Mouse (Mus musculus) kidney, embryonic 16.5 days (tissue): ENCODE measurements around the gene Tomm7. TPM values are rescaled to one million over a fixed set of nuclear protein-coding genes. Genes with fewer than 3 reads are reported as not detected.
"Not testable (repeated sequence)": the region's sequence is repeated elsewhere in the genome, so short reads cannot be mapped to it uniquely, and the experiment has no call there.

Experiments used
- ATAC-seq: fragments of 200-750 bp; cut with Nextera tagmentation; 2 replicates; pipeline ENCODE4 v1.8.0; 2017; ENCODE audit warnings: moderate TSS enrichment; ENCODE audit not compliant: low FRiP score, low TSS enrichment
- H3K27ac ChIP-seq: fragments of 300-500 bp; sonication (generic); 2 replicates; pipeline ENCODE4 v1.5.1; 2014; ENCODE audit warnings: low read length
- H3K27me3 ChIP-seq: fragments of 300-500 bp; sonication (generic); 2 replicates; pipeline ENCODE4 v1.6.1; 2014; ENCODE audit warnings: low read length, control low read depth, mixed read lengths; ENCODE audit not compliant: insufficient read depth
- H3K36me3 ChIP-seq: fragments of 300-500 bp; sonication (generic); 2 replicates; pipeline ENCODE4 v1.6.1; 2014; ENCODE audit warnings: low read length, control low read depth, mixed read lengths; ENCODE audit not compliant: insufficient read depth
- H3K4me1 ChIP-seq: fragments of 300-500 bp; sonication (generic); 2 replicates; pipeline ENCODE4 v1.6.1; 2014; ENCODE audit warnings: low read length, control low read depth, mixed read lengths; ENCODE audit not compliant: insufficient read depth
- H3K4me2 ChIP-seq: fragments of 300-500 bp; sonication (generic); replicated peaks from 2 replicates; pipeline ENCODE4 v1.6.1; 2014; ENCODE audit warnings: low read depth, low read length
- H3K4me3 ChIP-seq: fragments of 300-500 bp; sonication (generic); 2 replicates; pipeline ENCODE4 v1.5.1; 2014; ENCODE audit warnings: mild to moderate bottlenecking, low read length
- H3K9ac ChIP-seq: fragments of 300-500 bp; sonication (generic); replicated peaks from 2 replicates; pipeline ENCODE4 v1.6.1; 2014; ENCODE audit warnings: low read length
- H3K9me3 ChIP-seq: fragments of 300-500 bp; sonication (generic); 2 replicates; pipeline ENCODE4 v1.6.1; 2016; ENCODE audit warnings: low read length, control low read depth
- WGBS: fragments of 180-500 bp; shearing (Covaris S2); extraction: QIAGEN DNeasy Blood & Tissue Kit; methylation state at CpG from one replicate; pipeline ENCODE4 v1.1.7; 2014; 5-methylcytosine and 5-hydroxymethylcytosine counted together
- polyA plus RNA-seq: library from polyadenylated mRNA; unstranded; fragments of >200 nt; fragmentation: Nextera tagmentation; extraction: Ambion mirVana; gene quantifications from 2 replicates; pipeline ENCODE4 v1.2.1, GENCODE M21; 2015

Tomm7 gene
- 99.1 and 99.6 TPM in 2 replicates for polyA plus RNA-seq

- Histone ChIP-seq H3K27me3 (no peaks in the 10 kb centered on the region), H3K9me3 (no peaks in the 10 kb centered on the region), H3K4me3 (peak within 1 kb of the TSS; percentile 59), H3K27ac (peak within 1 kb of the TSS; percentile 89), H3K4me2 (peak within 1 kb of the TSS; percentile 81), H3K4me1 (peaks cover 16% of the 10 kb centered on the region), H3K36me3 (peaks cover 7% of the 10 kb centered on the region), H3K9ac (peak within 1 kb of the TSS; percentile 72)
- peak; percentile 94 for ATAC-seq
- WGBS: under 1% methylated on average over 44 of the region's 44 CpGs
Observed at GRCm38 (mm10) chr5:23843674-23844530, at the start of gene Tomm7. TSS of gene Tomm7 (minus strand) at chr5:23844161.

- ATAC-seq: no peak
- WGBS: 68% methylated on average over 5 of the region's 5 CpGs
Observed at GRCm38 (mm10) chr5:23893156-23893863, 49.3 kb upstream of the Tomm7 start.

GRCm38 (mm10) chr5:23890734-23891133 is 46.8 kb upstream of the Tomm7 start:
- Histone ChIP-seq H3K27me3 (no peaks in the 10 kb centered on the region), H3K4me2 (no peak overlapping the region), H3K4me3 (no peak overlapping the region), H3K27ac (no peak overlapping the region), H3K9me3 (no peaks in the 10 kb centered on the region), H3K4me1 (no peaks in the 10 kb centered on the region), H3K9ac (no peak overlapping the region), H3K36me3 (no peaks in the 10 kb centered on the region)
- 36% methylated on average over 10 of the region's 10 CpGs for WGBS
- ATAC-seq: no peak

More at GRCm38 (mm10) chr5:23893156-23893863, 49.3 kb upstream of the Tomm7 start:
- H3K9ac ChIP-seq: no peak overlapping the region
- H3K4me2 ChIP-seq: no peak overlapping the region
- no peaks in the 10 kb centered on the region for H3K27me3 ChIP-seq
- H3K9me3 ChIP-seq: no peaks in the 10 kb centered on the region
- H3K27ac ChIP-seq: no peak overlapping the region
- no peaks in the 10 kb centered on the region for H3K36me3 ChIP-seq
- H3K4me1 ChIP-seq: no peaks in the 10 kb centered on the region
- no peak overlapping the region for H3K4me3 ChIP-seq

GRCm38 (mm10) chr5:23889461-23889860 is 45.5 kb upstream of the Tomm7 start:
- Histone ChIP-seq H3K36me3 (no peaks in the 10 kb centered on the region), H3K4me3 (no peak overlapping the region), H3K9me3 (no peaks in the 10 kb centered on the region), H3K4me2 (no peak overlapping the region), H3K4me1 (no peaks in the 10 kb centered on the region), H3K9ac (no peak overlapping the region), H3K27me3 (no peaks in the 10 kb centered on the region), H3K27ac (no peak overlapping the region)
- ATAC-seq: no peak
- 66% methylated on average over 4 of the region's 4 CpGs for WGBS

GRCm38 (mm10) chr5:23887111-23887510 is 43.1 kb upstream of the Tomm7 start:
- Histone ChIP-seq H3K4me3 (no peak overlapping the region), H3K4me2 (no peak overlapping the region), H3K27ac (no peak overlapping the region), H3K36me3 (no peaks in the 10 kb centered on the region), H3K4me1 (no peaks in the 10 kb centered on the region), H3K9me3 (no peaks in the 10 kb centered on the region), H3K27me3 (no peaks in the 10 kb centered on the region), H3K9ac (no peak overlapping the region)
- 79% methylated on average over 3 of the region's 3 CpGs for WGBS
- no peak for ATAC-seq

GRCm38 (mm10) chr5:23874457-23874856 is 30.5 kb upstream of the Tomm7 start:
- 54% methylated on average over 5 of the region's 5 CpGs for WGBS
- Histone ChIP-seq H3K4me1 (no peaks in the 10 kb centered on the region), H3K27ac (no peak overlapping the region), H3K4me3 (no peak overlapping the region), H3K9ac (no peak overlapping the region), H3K36me3 (no peaks in the 10 kb centered on the region), H3K9me3 (no peaks in the 10 kb centered on the region), H3K27me3 (no peaks in the 10 kb centered on the region), H3K4me2 (no peak overlapping the region)
- ATAC-seq: no peak

GRCm38 (mm10) chr5:23872586-23872985 is 28.6 kb upstream of the Tomm7 start:
- Histone ChIP-seq H3K36me3 (no peaks in the 10 kb centered on the region), H3K4me1 (no peaks in the 10 kb centered on the region), H3K4me2 (no peak overlapping the region), H3K27ac (no peak overlapping the region), H3K9ac (no peak overlapping the region), H3K4me3 (no peak overlapping the region), H3K27me3 (no peaks in the 10 kb centered on the region), H3K9me3 (no peaks in the 10 kb centered on the region)
- ATAC-seq: no peak
- 75% methylated on average over 6 of the region's 6 CpGs for whole genome bisulfite sequencing

- WGBS: 82% methylated on average over 2 of the region's 2 CpGs
- H3K27me3 ChIP-seq, H3K9ac ChIP-seq, H3K27ac ChIP-seq, H3K4me3 ChIP-seq, H3K9me3 ChIP-seq, H3K4me2 ChIP-seq, H3K4me1 ChIP-seq, ATAC-seq, H3K36me3 ChIP-seq: not testable (repeated sequence)
Observed at GRCm38 (mm10) chr5:23871323-23871722, 27.4 kb upstream of the Tomm7 start.

- Histone ChIP-seq H3K27me3 (no peaks in the 10 kb centered on the region), H3K4me1 (peaks cover 10% of the 10 kb centered on the region; the same call in 1 of the 2 replicates), H3K9ac (no peak overlapping the region), H3K36me3 (no peaks in the 10 kb centered on the region), H3K4me2 (no peak overlapping the region), H3K27ac (no peak overlapping the region), H3K9me3 (no peaks in the 10 kb centered on the region), H3K4me3 (no peak overlapping the region)
- ATAC-seq: no peak
- 85% methylated on average over 5 of the region's 5 CpGs for WGBS
Observed at GRCm38 (mm10) chr5:23865941-23866340, 22.0 kb upstream of the Tomm7 start.
